Mouse (Mus musculus) cortical plate, adult 2 months (tissue): ENCODE results near the gene Plekha8.

Experiments
- CTCF ChIP-seq: fragments of 200-500 bp; IDR thresholded peaks from 2 replicates; pipeline ENCODE4 v1.5.1; 2011; ENCODE audit warnings: mild to moderate bottlenecking, control low read depth, low read length; ENCODE audit not compliant: insufficient read depth; ENCODE audit errors: extremely low read depth
- POLR2A ChIP-seq: fragments of 200-500 bp; IDR thresholded peaks from 2 replicates; pipeline ENCODE4 v1.6.1; 2011; ENCODE audit warnings: mild to moderate bottlenecking, low read length, control low read depth; ENCODE audit not compliant: insufficient read depth; ENCODE audit errors: extremely low read depth

DNA sequence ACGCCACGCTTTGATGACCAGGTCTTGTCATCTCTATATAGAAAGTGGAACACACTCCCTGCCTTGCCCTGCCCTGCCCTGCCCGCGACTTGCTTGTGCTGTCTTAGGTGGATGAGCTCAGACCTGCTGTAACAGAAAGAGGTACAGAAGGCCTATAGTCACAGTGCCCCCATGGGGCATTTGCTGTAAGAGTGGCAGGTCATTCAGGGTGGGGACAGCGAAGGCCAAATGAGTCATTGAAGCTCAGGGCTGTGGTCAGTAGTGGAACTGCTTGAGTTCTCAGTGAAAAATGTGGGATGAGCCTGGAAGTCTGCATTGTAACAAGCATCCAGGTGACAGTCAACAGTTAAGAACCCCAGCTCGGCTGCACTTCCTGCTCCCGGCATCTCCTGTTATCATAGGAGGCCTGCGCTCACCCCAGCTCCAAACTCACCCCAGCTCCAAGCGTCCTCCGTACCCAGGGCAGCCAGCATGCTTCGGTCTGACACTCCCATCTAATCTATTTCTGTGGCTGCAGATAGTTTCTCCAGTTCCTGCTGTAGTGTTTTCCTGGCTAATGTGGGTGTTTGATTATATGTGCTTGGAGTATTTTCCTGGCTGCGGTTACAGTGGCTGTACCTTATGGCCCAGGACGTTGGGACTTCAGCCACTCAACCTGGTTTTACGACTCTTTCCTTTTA is 90.9 kb downstream of the Plekha8 start:
- TF ChIP-seq POLR2A (no peak), CTCF (no peak)
